Mouse (Mus musculus): ENCODE measurements around the gene Nepro. TPM values are rescaled to one million over a fixed set of nuclear protein-coding genes. Genes with fewer than 3 reads are reported as not detected.

The Nepro gene
- polyA plus RNA-seq, 1 experiment from 2014 or later: 6.6 TPM

DNA sequence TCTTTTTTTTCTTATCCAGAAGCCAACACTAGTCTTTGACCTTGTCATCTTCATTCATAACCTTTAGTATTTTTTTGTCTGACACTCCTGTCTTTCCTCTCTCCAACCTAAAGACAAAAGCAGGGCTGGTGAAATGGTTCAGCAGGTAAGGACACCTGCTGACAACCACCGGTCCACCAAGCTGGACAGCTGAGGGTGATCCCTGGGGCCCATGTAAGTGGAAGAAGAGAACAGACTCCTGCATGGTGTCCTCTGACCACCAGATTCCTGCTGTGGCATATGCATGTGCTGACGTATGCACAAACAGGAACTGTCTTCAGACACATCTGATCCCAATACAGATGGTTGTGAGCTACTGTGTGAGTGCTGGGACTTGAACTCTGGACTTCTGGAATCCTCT, 33.0 kb upstream of the Nepro start:
- no peaks in the 10 kb centered on the region for H3K9me3 ChIP-seq (replicated peaks)
- H3K4me1 ChIP-seq: peaks cover 43% of the 10 kb centered on the region
- H3K27ac ChIP-seq: peak overlapping the region; percentile 7; the same call in 1 of the 2 replicates
- H3K27me3 ChIP-seq: no peaks in the 10 kb centered on the region
- no peak overlapping the region for H3K4me2 ChIP-seq
- H3K36me3 ChIP-seq (ENCODE audit: poor library complexity, severe bottlenecking): no peaks in the 10 kb centered on the region
- no peak overlapping the region for H3K4me3 ChIP-seq
- 89% methylated on average over 2 of the region's 2 CpGs for WGBS
- ATAC-seq: no peak
- no peak overlapping the region for H3K9ac ChIP-seq

GRCm38 (mm10) chr16:44691561-44692141, 32.5 kb upstream of the Nepro start:
- no peak overlapping the region for H3K9ac ChIP-seq
- H3K4me1 ChIP-seq: peaks cover 44% of the 10 kb centered on the region
- peak overlapping the region; percentile 7; the same call in 1 of the 2 replicates for H3K27ac ChIP-seq
- no peaks in the 10 kb centered on the region for H3K36me3 ChIP-seq (ENCODE audit: poor library complexity, severe bottlenecking)
- H3K27me3 ChIP-seq: no peaks in the 10 kb centered on the region
- 48% methylated on average over 17 of the region's 17 CpGs for WGBS
- H3K9me3 ChIP-seq (replicated peaks): no peaks in the 10 kb centered on the region
- no peak overlapping the region for H3K4me3 ChIP-seq
- H3K4me2 ChIP-seq: peak overlapping the region; percentile 17; the same call in 1 of the 2 replicates
- ATAC-seq: peak; percentile 63

- H3K27me3 ChIP-seq: no peaks in the 10 kb centered on the region
- H3K4me3 ChIP-seq: no peak overlapping the region
- no peak overlapping the region for H3K9ac ChIP-seq
- H3K4me2 ChIP-seq: no peak overlapping the region
- peaks cover 35% of the 10 kb centered on the region for H3K4me1 ChIP-seq
- no peak overlapping the region for H3K27ac ChIP-seq
- no peaks in the 10 kb centered on the region for H3K36me3 ChIP-seq (ENCODE audit: poor library complexity, severe bottlenecking)
- no peaks in the 10 kb centered on the region for H3K9me3 ChIP-seq (replicated peaks)
- no peak for ATAC-seq
- 97% methylated on average over 1 of the region's 1 CpGs for WGBS
Observed at GRCm38 (mm10) chr16:44692541-44692940, 31.6 kb upstream of the Nepro start.

DNA sequence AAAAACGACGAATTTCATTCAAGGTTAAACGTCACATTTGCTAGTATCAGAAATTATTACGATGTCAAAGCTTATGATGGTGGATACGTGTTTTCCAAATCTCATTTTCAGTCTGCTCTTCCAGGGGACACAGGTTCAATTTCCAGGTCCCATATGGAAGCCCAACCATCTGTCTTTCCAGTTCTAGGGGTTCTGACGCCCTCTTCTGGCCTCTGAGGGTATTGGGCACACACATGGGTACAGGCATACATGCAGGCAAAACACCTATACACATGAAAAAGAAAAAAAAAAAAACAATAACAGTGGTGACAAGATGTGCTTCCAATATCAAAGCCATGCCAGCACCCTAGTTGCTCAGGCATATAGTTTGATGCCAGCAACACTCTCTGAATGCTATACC, 30.4 kb upstream of the Nepro start:
- H3K4me2 ChIP-seq: no peak overlapping the region
- no peaks in the 10 kb centered on the region for H3K9me3 ChIP-seq (replicated peaks)
- H3K9ac ChIP-seq: no peak overlapping the region
- no peaks in the 10 kb centered on the region for H3K36me3 ChIP-seq (ENCODE audit: poor library complexity, severe bottlenecking)
- no peak for ATAC-seq
- no peak overlapping the region for H3K27ac ChIP-seq
- peaks cover 24% of the 10 kb centered on the region for H3K4me1 ChIP-seq
- H3K27me3 ChIP-seq: no peaks in the 10 kb centered on the region
- no peak overlapping the region for H3K4me3 ChIP-seq
- 68% methylated on average over 6 of the region's 6 CpGs for WGBS

- Histone ChIP-seq H3K27ac (peak overlapping the region; percentile 21; the same call in 1 of the 2 replicates), H3K36me3 (ENCODE audit: poor library complexity, severe bottlenecking) (no peaks in the 10 kb centered on the region), H3K4me1 (peaks cover 13% of the 10 kb centered on the region), H3K27me3 (no peaks in the 10 kb centered on the region), H3K4me3 (no peak overlapping the region), H3K4me2 (no peak overlapping the region), H3K9ac (no peak overlapping the region), H3K9me3 (replicated peaks) (no peaks in the 10 kb centered on the region)
- WGBS: 82% methylated on average over 8 of the region's 8 CpGs
- ATAC-seq: no peak
Observed at GRCm38 (mm10) chr16:44695214-44695858, 28.8 kb upstream of the Nepro start.

DNA sequence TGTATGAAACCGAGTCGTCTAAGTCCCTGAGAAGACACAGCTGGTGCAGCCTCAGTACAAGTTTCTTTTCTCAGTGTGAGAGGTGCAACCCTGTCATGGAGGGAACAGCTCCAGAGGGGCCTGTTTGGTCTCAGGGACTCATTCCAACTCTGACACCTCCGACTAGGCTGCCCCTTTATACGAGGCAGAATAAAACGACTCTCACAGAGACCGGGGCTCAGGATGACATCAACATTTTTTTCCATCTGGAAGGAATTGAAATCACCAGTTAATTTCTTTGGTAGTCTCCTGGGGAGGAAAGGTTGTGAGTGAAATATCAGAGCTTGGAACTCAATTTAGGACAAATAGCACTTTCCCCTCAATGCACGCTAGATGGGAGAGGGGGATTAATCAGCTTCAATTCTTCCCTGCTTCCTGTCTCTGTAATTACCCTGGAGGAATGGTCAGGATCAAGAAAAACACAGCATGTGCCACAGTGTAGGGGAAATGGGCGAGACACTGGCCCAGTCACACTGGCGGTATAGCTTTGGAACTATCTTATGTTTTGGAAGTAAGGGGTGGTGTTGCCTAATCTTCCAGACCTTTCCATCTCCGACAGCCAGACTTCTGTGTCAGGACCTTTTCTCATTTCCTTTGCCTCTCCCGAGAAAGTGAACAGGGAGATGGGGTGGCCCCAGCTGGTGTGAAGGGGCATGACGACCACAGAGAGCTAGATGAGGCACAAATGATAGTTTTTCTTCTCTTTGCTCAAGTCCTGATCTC, 28.1 kb upstream of the Nepro start:
- Histone ChIP-seq H3K9me3 (replicated peaks) (no peaks in the 10 kb centered on the region), H3K9ac (no peak overlapping the region), H3K4me2 (no peak overlapping the region), H3K4me3 (no peak overlapping the region), H3K27me3 (no peaks in the 10 kb centered on the region), H3K36me3 (ENCODE audit: poor library complexity, severe bottlenecking) (no peaks in the 10 kb centered on the region), H3K4me1 (peaks cover 10% of the 10 kb centered on the region), H3K27ac (peak overlapping the region; percentile 21; the same call in 1 of the 2 replicates)
- peak; percentile 59 for ATAC-seq
- WGBS: 38% methylated on average over 12 of the region's 12 CpGs

DNA sequence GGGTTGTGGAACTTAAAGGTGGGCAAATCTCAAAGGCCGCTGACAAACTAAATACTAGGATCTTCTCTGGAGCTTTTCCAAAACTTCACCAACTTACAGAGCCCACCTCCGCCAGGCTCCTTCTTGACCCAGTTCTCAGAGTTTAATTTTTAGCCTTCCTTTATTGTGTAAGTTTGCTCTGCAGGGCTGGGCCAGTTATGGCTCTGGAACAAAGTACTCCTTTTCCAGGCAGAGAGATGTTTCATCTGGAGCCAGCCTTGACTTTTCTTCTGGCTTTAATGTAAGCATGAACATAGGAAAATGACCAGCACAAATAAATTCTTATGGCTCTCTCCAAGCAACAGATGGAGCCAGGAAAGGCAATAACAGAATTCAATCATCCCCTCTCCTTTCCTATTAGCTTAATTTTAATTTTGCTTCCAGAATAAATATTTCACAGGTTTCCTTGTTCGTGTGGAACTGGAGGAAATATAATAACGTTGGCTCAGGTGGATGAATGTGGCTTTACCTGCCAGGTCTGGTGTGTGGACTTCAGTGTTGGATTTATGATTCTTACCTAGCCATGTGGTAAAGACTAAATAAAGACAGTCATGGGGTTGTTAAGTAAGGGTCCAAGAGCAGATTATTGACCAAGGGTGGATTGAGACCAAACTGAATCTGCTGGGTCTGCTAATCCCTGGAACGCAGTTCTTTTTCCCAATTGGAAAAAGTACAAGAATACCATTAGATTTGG, 26.5 kb upstream of the Nepro start:
- H3K27ac ChIP-seq: no peak overlapping the region
- peaks cover 9% of the 10 kb centered on the region for H3K4me1 ChIP-seq
- WGBS: 94% methylated on average over 5 of the region's 5 CpGs
- no peak for ATAC-seq
- H3K4me3 ChIP-seq: no peak overlapping the region
- no peaks in the 10 kb centered on the region for H3K27me3 ChIP-seq
- no peaks in the 10 kb centered on the region for H3K36me3 ChIP-seq (ENCODE audit: poor library complexity, severe bottlenecking)
- no peak overlapping the region for H3K9ac ChIP-seq
- no peaks in the 10 kb centered on the region for H3K9me3 ChIP-seq (replicated peaks)
- H3K4me2 ChIP-seq: no peak overlapping the region

DNA sequence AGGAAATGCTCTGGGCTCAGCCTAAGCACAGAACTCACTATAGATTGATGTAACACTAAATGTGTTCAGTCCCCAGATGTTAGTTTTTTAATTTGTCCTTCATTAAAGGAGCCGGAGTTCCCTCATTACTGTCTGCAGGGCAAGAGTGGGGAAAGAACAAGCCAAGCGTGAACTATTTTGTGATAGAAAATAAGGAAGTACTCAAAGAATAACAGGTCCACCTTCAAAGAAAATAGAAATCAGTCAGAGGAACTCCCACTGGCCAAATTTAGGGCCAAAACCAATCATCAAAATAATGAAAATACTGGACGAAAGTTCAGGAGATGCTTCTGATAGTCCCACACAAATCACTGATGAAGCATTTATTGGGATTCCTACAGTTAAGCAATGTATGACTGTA, 22.9 kb upstream of the Nepro start:
- ATAC-seq: no peak
- peaks cover 12% of the 10 kb centered on the region for H3K4me1 ChIP-seq
- 72% methylated on average over 3 of the region's 3 CpGs for WGBS
- no peaks in the 10 kb centered on the region for H3K27me3 ChIP-seq
- no peaks in the 10 kb centered on the region for H3K9me3 ChIP-seq (replicated peaks)
- H3K27ac ChIP-seq: no peak overlapping the region
- no peak overlapping the region for H3K9ac ChIP-seq
- no peaks in the 10 kb centered on the region for H3K36me3 ChIP-seq (ENCODE audit: poor library complexity, severe bottlenecking)
- H3K4me2 ChIP-seq: no peak overlapping the region
- H3K4me3 ChIP-seq: no peak overlapping the region

- Histone ChIP-seq H3K9ac (no peak overlapping the region), H3K36me3 (ENCODE audit: poor library complexity, severe bottlenecking) (no peaks in the 10 kb centered on the region), H3K4me1 (peaks cover 11% of the 10 kb centered on the region; the same call in 1 of the 2 replicates), H3K9me3 (replicated peaks) (no peaks in the 10 kb centered on the region), H3K27ac (no peak overlapping the region), H3K27me3 (no peaks in the 10 kb centered on the region), H3K4me2 (no peak overlapping the region), H3K4me3 (no peak overlapping the region)
- 76% methylated on average over 5 of the region's 5 CpGs for WGBS
- ATAC-seq: no peak
Observed at GRCm38 (mm10) chr16:44702272-44702671, 21.8 kb upstream of the Nepro start.

DNA sequence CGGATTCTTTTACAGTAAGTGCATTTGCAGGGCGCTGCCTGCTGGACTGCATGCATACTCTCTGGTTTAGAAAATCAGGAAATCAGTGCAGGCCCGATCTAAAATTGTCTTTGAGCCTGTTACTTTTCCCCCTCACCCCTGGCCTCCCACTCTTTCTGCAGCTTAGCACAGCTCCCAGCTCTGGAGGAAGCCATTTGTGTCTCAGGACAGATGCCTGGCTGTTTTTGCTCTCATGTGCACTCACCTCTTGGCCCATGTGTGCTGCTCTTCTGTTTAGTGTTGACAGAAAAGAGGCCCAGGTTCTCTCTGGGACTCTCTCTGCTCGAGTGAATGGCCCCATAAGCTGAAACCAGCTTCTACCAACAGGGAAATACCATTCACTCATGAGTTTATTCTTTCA, 20.6 kb upstream of the Nepro start:
- Histone ChIP-seq H3K4me2 (no peak overlapping the region), H3K4me1 (peaks cover 11% of the 10 kb centered on the region; the same call in 1 of the 2 replicates), H3K9ac (no peak overlapping the region), H3K27ac (peak overlapping the region; percentile 22), H3K9me3 (replicated peaks) (no peaks in the 10 kb centered on the region), H3K27me3 (no peaks in the 10 kb centered on the region), H3K36me3 (ENCODE audit: poor library complexity, severe bottlenecking) (no peaks in the 10 kb centered on the region), H3K4me3 (no peak overlapping the region)
- no peak for ATAC-seq
- 57% methylated on average over 4 of the region's 4 CpGs for WGBS

- Histone ChIP-seq H3K36me3 (ENCODE audit: poor library complexity, severe bottlenecking) (peaks cover 10% of the 10 kb centered on the region; the same call in 1 of the 2 replicates), H3K4me3 (no peak overlapping the region), H3K27me3 (no peaks in the 10 kb centered on the region), H3K4me2 (no peak overlapping the region), H3K4me1 (peaks cover 8% of the 10 kb centered on the region; the same call in 1 of the 2 replicates), H3K9ac (peak overlapping the region; percentile 48; the same call in 1 of the 2 replicates), H3K27ac (no peak overlapping the region), H3K9me3 (replicated peaks) (no peaks in the 10 kb centered on the region)
- WGBS: 27% methylated on average over 10 of the region's 10 CpGs
- peak; percentile 87 for ATAC-seq
Observed at GRCm38 (mm10) chr16:44716305-44717140, 7.6 kb upstream of the Nepro start.
